Mouse (Mus musculus) spleen, adult 10 weeks (tissue): Measurements from ENCODE around the gene Gabarapl1. TPM values are rescaled to one million over a fixed set of nuclear protein-coding genes. Genes with fewer than 3 reads are reported as not detected.

Experiments used
- polyA plus RNA-seq: library from polyadenylated mRNA; stranded (reverse); fragments of 350-450 nt; fragmentation: Illumina TruSeq; extraction: RNeasy Lipid Tissue Mini Kit (QIAGEN cat#74804); gene quantifications from one replicate; pipeline ENCODE4 v1.2.3, GENCODE M21; 2015; ENCODE audit warnings: low replicate concordance; ENCODE audit not compliant: insufficient read depth

Gabarapl1 gene
- 48.6 TPM for polyA plus RNA-seq

GRCm38 (mm10) chr6:129532942-129533860 lies at the start of gene Gabarapl1:
Gene Gabarapl1 (plus strand): TSS chr6:129533160.

GRCm38 (mm10) chr6:129507024-129507423 lies 25.9 kb upstream of the Gabarapl1 start, which contains the start of gene Olr1:
Gene Olr1 (minus strand): TSS chr6:129507165.

GRCm38 (mm10) chr6:129512367-129512766 lies 20.6 kb upstream of the Gabarapl1 start, which contains the start of gene Tmem52b:
Gene Tmem52b (plus strand): TSS chr6:129512555.

GRCm38 (mm10) chr6:129577605-129578004 lies 44.6 kb downstream of the Gabarapl1 start, which contains the start of gene Klre1:
Gene Klre1 (plus strand): TSS chr6:129577905.

GRCm38 (mm10) chr6:129591508-129591907 lies 58.5 kb downstream of the Gabarapl1 start, which contains the start of gene Klrd1:
Gene Klrd1 (plus strand): TSS chr6:129591782.

Other genes starting within 250 kb of the Gabarapl1 start
- gene 4922502D21Rik, start 201.4 kb upstream of the Gabarapl1 start, polyA plus RNA-seq, result not detected
- gene Clec12a, start 190.5 kb upstream of the Gabarapl1 start, polyA plus RNA-seq, result 67.8 TPM
- gene Clec12b, start 147.3 kb upstream of the Gabarapl1 start, polyA plus RNA-seq, result 1.3 TPM
- 44.5 TPM for gene Clec1b, start 135.9 kb upstream of the Gabarapl1 start, polyA plus RNA-seq
- gene Clec9a, start 124.3 kb upstream of the Gabarapl1 start, polyA plus RNA-seq, result 92.8 TPM
- 3.6 TPM for gene Clec1a, start 81.2 kb upstream of the Gabarapl1 start, polyA plus RNA-seq
- 0.21 TPM for gene Olr1, start 26.0 kb upstream of the Gabarapl1 start, polyA plus RNA-seq
- not detected for gene Tmem52b, start 20.6 kb upstream of the Gabarapl1 start, polyA plus RNA-seq
- gene Klre1, start 44.7 kb downstream of the Gabarapl1 start, polyA plus RNA-seq, result 20.6 TPM
- gene Klrd1, start 58.6 kb downstream of the Gabarapl1 start, polyA plus RNA-seq, result 143 TPM
- gene Klrk1, start 90.7 kb downstream of the Gabarapl1 start, polyA plus RNA-seq, result 75.9 TPM
- 3.4 TPM for gene Klrc3, start 110.2 kb downstream of the Gabarapl1 start, polyA plus RNA-seq
- gene Klrc2, start 127.5 kb downstream of the Gabarapl1 start, polyA plus RNA-seq, result 15.9 TPM
- gene Klrc1, start 145.8 kb downstream of the Gabarapl1 start, polyA plus RNA-seq, result 18.9 TPM
- gene Klri1, start 184.0 kb downstream of the Gabarapl1 start, polyA plus RNA-seq, result 20.7 TPM
- gene Klri2, start 207.3 kb downstream of the Gabarapl1 start, polyA plus RNA-seq, result 9.2 TPM